Comparison of ENCODE assay signal across 10 mouse cellular contexts in genomic region chr11:116103572-116103971, GRCm38 (mm10). TPM values are rescaled to one million over a fixed set of nuclear protein-coding genes. Genes with fewer than 3 reads are reported as not detected.
A peak's percentile ranks its signal among the peaks of the same experiment; 100 is the strongest.
DNase-seq lines count a peak whose midpoint lies in the region; ATAC-seq and TF ChIP-seq lines count a peak whose summit lies in the region.
"Had no signal": no experiment of that assay in that cellular context is flagged by ENCODE, and none has a peak within 500 bp of the region (broad histone marks: within the 10 kb centered on the region; RNA-seq: fewer than 3 reads in every experiment).

No protein-coding gene starts in this region.

- no peak for TF ChIP-seq CTCF in testis, adult 2 months (IDR thresholded peaks at IDR 0.05; ENCODE audit: control insufficient read depth, insufficient read depth, insufficient replicate concordance, low read depth, low read length)
- no peak for TF ChIP-seq CTCF in kidney, postnatal 0 days (IDR thresholded peaks at IDR 0.05; ENCODE audit: low read depth)

- no peak for ATAC-seq in kidney, postnatal 0 days (replicated peaks; ENCODE audit: low FRiP score, low read depth)
- ATAC-seq: forebrain, postnatal 0 days had no signal

- DNase-seq in heart, embryonic 10.5 days (ENCODE audit: low spot score), result peak; percentile 68
- DNase-seq in heart, postnatal 25 days (ENCODE audit: low spot score), result no peak
- DNase-seq in testis, postnatal 14 days (ENCODE audit: low spot score), result no peak
- DNase-seq in kidney, postnatal 0 days (ENCODE audit: low spot score), result no peak
- no peak for DNase-seq in layer of hippocampus, postnatal 36 days
- DNase-seq in T-cell, adult 2 months (ENCODE audit: low spot score), result no peak
- no peak for DNase-seq in cerebellum, adult 9-11 months
- DNase-seq: forebrain, postnatal 0 days; liver, embryonic 13.5 days had no signal

- H3K27me3 ChIP-seq in heart, embryonic 10.5 days (ENCODE audit: insufficient read depth, poor library complexity, severe bottlenecking), result peaks cover 28% of the 10 kb centered on the region
- H3K27me3 ChIP-seq in testis, adult 2 months (ENCODE audit: control insufficient read depth, insufficient read depth, low read length), result no peaks in the 10 kb centered on the region
- no peaks in the 10 kb centered on the region for H3K27me3 ChIP-seq in kidney, postnatal 0 days (ENCODE audit: insufficient read depth, low read length)

- H3K4me2 ChIP-seq in kidney, postnatal 0 days (ENCODE audit: low read length), result no peak overlapping the region
- H3K4me2 ChIP-seq: liver, embryonic 13.5 days had no signal

- intact Hi-C loops in heart, postnatal 25 days (cut with DNase I), result no loop called here

- peaks cover 10% of the 10 kb centered on the region; the same call in 1 of the 2 replicates for H3K36me3 ChIP-seq in heart, embryonic 10.5 days
- H3K36me3 ChIP-seq in testis, adult 2 months (ENCODE audit: control insufficient read depth, insufficient read depth, low read length), result no peaks in the 10 kb centered on the region
- H3K36me3 ChIP-seq in kidney, postnatal 0 days (ENCODE audit: insufficient read depth, low read length), result no peaks in the 10 kb centered on the region; the same call in 1 of the 2 replicates
- H3K36me3 ChIP-seq: liver, embryonic 13.5 days had no signal

- H3K4me1 ChIP-seq in heart, embryonic 10.5 days, result peaks cover 97% of the 10 kb centered on the region
- peaks cover 41% of the 10 kb centered on the region for H3K4me1 ChIP-seq in testis, adult 2 months (ENCODE audit: control insufficient read depth, insufficient read depth, low read length)
- H3K4me1 ChIP-seq in kidney, postnatal 0 days (replicated peaks; ENCODE audit: insufficient read depth, low read length), result peaks cover 74% of the 10 kb centered on the region

- H3K9ac ChIP-seq in kidney, postnatal 0 days (ENCODE audit: low read depth, low read length), result peak overlapping the region; percentile 5; the same call in 1 of the 2 replicates
- H3K9ac ChIP-seq: forebrain, postnatal 0 days had no signal

- TF ChIP-seq POLR2A in testis, adult 2 months (IDR thresholded peaks at IDR 0.05; ENCODE audit: control insufficient read depth, low read depth, low read length), result no peak

- peak overlapping the region; percentile 25 for H3K4me3 ChIP-seq in heart, embryonic 10.5 days
- no peak overlapping the region for H3K4me3 ChIP-seq in testis, adult 2 months (ENCODE audit: control insufficient read depth, low read depth, low read length)
- no peak overlapping the region for H3K4me3 ChIP-seq in kidney, postnatal 0 days (replicated peaks; ENCODE audit: low read depth, low read length)
- H3K4me3 ChIP-seq: liver, embryonic 13.5 days had no signal

- H3K27ac ChIP-seq in heart, embryonic 10.5 days, result peak overlapping the region; percentile 88
- peak overlapping the region; percentile 64 for H3K27ac ChIP-seq in testis, adult 2 months (ENCODE audit: control insufficient read depth, insufficient read depth, low read depth, low read length)
- peak overlapping the region; percentile 83 for H3K27ac ChIP-seq in kidney, postnatal 0 days

- no peaks in the 10 kb centered on the region for H3K9me3 ChIP-seq in heart, embryonic 10.5 days
- H3K9me3 ChIP-seq in kidney, postnatal 0 days (replicated peaks; ENCODE audit: low read length), result no peaks in the 10 kb centered on the region
- H3K9me3 ChIP-seq: liver, embryonic 13.5 days had no signal

- 66% methylated on average over 12 of the region's 12 CpGs for WGBS in heart, embryonic 10.5 days
- 62% methylated on average over 12 of the region's 12 CpGs for WGBS in kidney, postnatal 0 days

RNA-seq across cellular contexts. Expression of gene Wbp2, which starts 16.8 kb away (rescaled TPM):
- polyA plus RNA-seq in heart, embryonic 10.5 days (2016; fragmentation: Nextera tagmentation; extraction: Ambion mirVana), result 122 and 158 TPM in 2 replicates
- total RNA-seq in heart, postnatal 25 days (2021), result 10 to 100 TPM; 80.1 to 92.2 TPM
- 253 and 269 TPM in 2 replicates for polyA plus RNA-seq in testis, adult 2 months (2012; rRNA removed)
- polyA plus RNA-seq in kidney, postnatal 0 days (2015; fragmentation: Nextera tagmentation; extraction: Ambion mirVana), result 121 and 125 TPM in 2 replicates
- 100 to 1,000 TPM; 402 to 404 TPM for total RNA-seq in layer of hippocampus, postnatal 36 days (2021)

RNA-seq across cellular contexts. Expression of gene Trim47, which starts 23.4 kb away (rescaled TPM):
- 25.9 and 38.7 TPM in 2 replicates for polyA plus RNA-seq in heart, embryonic 10.5 days (2016; fragmentation: Nextera tagmentation; extraction: Ambion mirVana)
- 10 to 100 TPM; 27.0 to 37.6 TPM for total RNA-seq in heart, postnatal 25 days (2021)
- polyA plus RNA-seq in testis, adult 2 months (2012; rRNA removed), result 6.6 and 8.3 TPM in 2 replicates
- polyA plus RNA-seq in kidney, postnatal 0 days (2015; fragmentation: Nextera tagmentation; extraction: Ambion mirVana), result 40.8 and 41.7 TPM in 2 replicates
- 1 to 10 TPM; 4.4 to 4.6 TPM for total RNA-seq in layer of hippocampus, postnatal 36 days (2021)

RNA-seq across cellular contexts. Expression of gene Unc13d, which starts 25.8 kb away (rescaled TPM):
- 6.1 and 7.2 TPM in 2 replicates for polyA plus RNA-seq in heart, embryonic 10.5 days (2016; fragmentation: Nextera tagmentation; extraction: Ambion mirVana)
- 1 to 10 TPM in 1 of 2 experiments, under 1 TPM in 1; 0.75 to 1.0 TPM for total RNA-seq in heart, postnatal 25 days (2021)
- polyA plus RNA-seq in testis, adult 2 months (2012; rRNA removed), result 3.4 and 3.8 TPM in 2 replicates
- polyA plus RNA-seq in kidney, postnatal 0 days (2015; fragmentation: Nextera tagmentation; extraction: Ambion mirVana), result 0.54 and 0.75 TPM in 2 replicates
- 1 to 10 TPM; 1.9 to 2.4 TPM for total RNA-seq in layer of hippocampus, postnatal 36 days (2021)

RNA-seq across cellular contexts. Expression of gene Trim65, which starts 27.4 kb away (rescaled TPM):
- polyA plus RNA-seq in heart, embryonic 10.5 days (2016; fragmentation: Nextera tagmentation; extraction: Ambion mirVana), result 3.6 and 3.8 TPM in 2 replicates
- total RNA-seq in heart, postnatal 25 days (2021), result 1 to 10 TPM; 6.1 to 8.4 TPM
- polyA plus RNA-seq in testis, adult 2 months (2012; rRNA removed), result 0.57 and 0.63 TPM in 2 replicates
- 3.1 and 3.3 TPM in 2 replicates for polyA plus RNA-seq in kidney, postnatal 0 days (2015; fragmentation: Nextera tagmentation; extraction: Ambion mirVana)
- 1 to 10 TPM; 7.1 to 8.0 TPM for total RNA-seq in layer of hippocampus, postnatal 36 days (2021)

RNA-seq across cellular contexts. Expression of gene Mrpl38, which starts 35.1 kb away (rescaled TPM):
- polyA plus RNA-seq in heart, embryonic 10.5 days (2016; fragmentation: Nextera tagmentation; extraction: Ambion mirVana), result 112 and 127 TPM in 2 replicates
- 10 to 100 TPM; 62.5 to 66.0 TPM for total RNA-seq in heart, postnatal 25 days (2021)
- 51.3 and 54.5 TPM in 2 replicates for polyA plus RNA-seq in testis, adult 2 months (2012; rRNA removed)
- 81.1 and 89.8 TPM in 2 replicates for polyA plus RNA-seq in kidney, postnatal 0 days (2015; fragmentation: Nextera tagmentation; extraction: Ambion mirVana)
- total RNA-seq in layer of hippocampus, postnatal 36 days (2021), result 10 to 100 TPM; 55.1 to 58.2 TPM
